Mouse (Mus musculus): Measurements from ENCODE around the gene Snhg11. TPM values are rescaled to one million over a fixed set of nuclear protein-coding genes. Genes with fewer than 3 reads are reported as not detected.

Snhg11 gene
- polyA plus RNA-seq (2015; fragmentation: Nextera tagmentation; extraction: Ambion mirVana), result 1.7 and 2.9 TPM in 2 replicates

- no peak within 1 kb of the TSS for H3K27ac ChIP-seq
- peak within 1 kb of the TSS; percentile 48 for H3K4me2 ChIP-seq
- no peaks in the 10 kb centered on the region for H3K9me3 ChIP-seq
- peaks cover 28% of the 10 kb centered on the region for H3K27me3 ChIP-seq
- ATAC-seq (ENCODE audit: borderline replicate concordance, extremely low read depth, low FRiP score, low TSS enrichment), result no peak
- peak within 1 kb of the TSS; percentile 22 for H3K4me3 ChIP-seq
- no peaks in the 10 kb centered on the region for H3K36me3 ChIP-seq
- 2% methylated on average over 36 of the region's 36 CpGs for WGBS
- H3K4me1 ChIP-seq, result peaks cover 21% of the 10 kb centered on the region
- H3K9ac ChIP-seq, result 0 out of 2 replicates have a peak within 1 kb of the TSS, but pooled peaks have one; percentile 1
Observed at GRCm38 (mm10) chr2:158375443-158376122, at the start of gene Snhg11. TSS of gene Snhg11 (plus strand) at chr2:158375638.

DNA sequence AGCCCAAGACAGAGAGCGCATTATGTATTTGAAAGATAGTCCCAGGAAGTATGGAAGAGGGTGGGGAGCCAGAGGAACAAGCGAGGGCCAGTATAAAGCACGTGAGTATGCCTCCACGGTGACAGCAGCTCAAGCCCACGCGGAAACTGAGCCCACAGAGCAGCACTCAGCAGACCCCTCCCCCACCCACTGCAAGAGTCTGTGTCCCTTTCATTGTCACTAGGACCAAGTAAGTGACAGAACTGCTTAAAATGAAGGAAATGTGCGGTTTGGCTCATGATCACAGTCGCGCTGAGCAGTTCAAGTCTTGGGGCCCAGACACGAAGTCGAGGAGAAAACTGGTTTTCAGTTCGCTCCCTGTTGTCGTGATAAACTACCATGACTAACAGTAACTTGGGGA lies 41.1 kb upstream of the Snhg11 start:
- Histone ChIP-seq H3K9ac (no peak overlapping the region), H3K27me3 (no peaks in the 10 kb centered on the region), H3K9me3 (no peaks in the 10 kb centered on the region), H3K36me3 (no peaks in the 10 kb centered on the region), H3K4me1 (no peaks in the 10 kb centered on the region), H3K4me3 (no peak overlapping the region), H3K4me2 (no peak overlapping the region), H3K27ac (no peak overlapping the region)
- 80% methylated on average over 13 of the region's 13 CpGs for WGBS
- no peak for ATAC-seq (ENCODE audit: borderline replicate concordance, extremely low read depth, low FRiP score, low TSS enrichment)

- 73% methylated on average over 10 of the region's 10 CpGs for WGBS
- H3K9ac ChIP-seq, result no peak overlapping the region
- no peak for ATAC-seq (ENCODE audit: borderline replicate concordance, extremely low read depth, low FRiP score, low TSS enrichment)
- no peak overlapping the region for H3K4me3 ChIP-seq
- no peaks in the 10 kb centered on the region for H3K4me1 ChIP-seq
- H3K4me2 ChIP-seq, result no peak overlapping the region
- H3K27ac ChIP-seq, result no peak overlapping the region
- H3K27me3 ChIP-seq, result peaks cover 5% of the 10 kb centered on the region; the same call in 1 of the 2 replicates
- no peaks in the 10 kb centered on the region for H3K36me3 ChIP-seq
- no peaks in the 10 kb centered on the region for H3K9me3 ChIP-seq
Observed at GRCm38 (mm10) chr2:158337698-158338097, 37.7 kb upstream of the Snhg11 start.

- H3K9me3 ChIP-seq, result no peaks in the 10 kb centered on the region
- ATAC-seq (ENCODE audit: borderline replicate concordance, extremely low read depth, low FRiP score, low TSS enrichment), result no peak
- WGBS, result 33% methylated on average over 11 of the region's 11 CpGs
- no peaks in the 10 kb centered on the region for H3K4me1 ChIP-seq
- no peak overlapping the region for H3K4me3 ChIP-seq
- no peak overlapping the region for H3K4me2 ChIP-seq
- no peaks in the 10 kb centered on the region for H3K36me3 ChIP-seq
- peaks cover 5% of the 10 kb centered on the region; the same call in 1 of the 2 replicates for H3K27me3 ChIP-seq
- no peak overlapping the region for H3K9ac ChIP-seq
- H3K27ac ChIP-seq, result no peak overlapping the region
Observed at GRCm38 (mm10) chr2:158339948-158340564, 35.4 kb upstream of the Snhg11 start.

DNA sequence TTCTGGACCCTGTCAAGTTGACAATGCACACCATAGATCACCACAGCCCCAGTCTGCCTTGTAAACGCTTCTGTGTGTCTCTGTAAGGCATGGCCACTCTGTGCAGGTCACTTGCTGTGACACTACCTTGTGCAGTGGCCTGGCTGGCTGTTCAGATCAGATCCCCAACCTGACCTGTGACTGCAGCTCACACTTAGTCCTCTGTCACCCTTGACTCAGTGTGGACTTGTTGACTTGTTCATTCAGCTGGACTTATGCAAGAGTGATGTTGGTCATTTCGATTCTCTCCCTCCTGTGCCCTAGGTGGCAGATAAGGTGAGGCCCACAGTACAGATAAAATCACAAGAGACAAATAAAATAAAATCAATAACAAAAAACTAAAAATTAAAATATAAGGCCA lies 34.1 kb upstream of the Snhg11 start:
- no peak overlapping the region for H3K4me2 ChIP-seq

GRCm38 (mm10) chr2:158343495-158343894 lies 31.9 kb upstream of the Snhg11 start:
- WGBS, result 91% methylated on average over 5 of the region's 5 CpGs
- H3K27me3 ChIP-seq, result peaks cover 5% of the 10 kb centered on the region; the same call in 1 of the 2 replicates
- H3K9ac ChIP-seq, result no peak overlapping the region

More for the DNA sequence above, 34.1 kb upstream of the Snhg11 start:
- Histone ChIP-seq H3K9me3 (no peaks in the 10 kb centered on the region), H3K36me3 (no peaks in the 10 kb centered on the region), H3K27me3 (peaks cover 5% of the 10 kb centered on the region; the same call in 1 of the 2 replicates), H3K27ac (no peak overlapping the region), H3K4me3 (no peak overlapping the region), H3K4me1 (no peaks in the 10 kb centered on the region), H3K9ac (no peak overlapping the region)
- WGBS, result 61% methylated on average over 2 of the region's 2 CpGs
- no peak for ATAC-seq (ENCODE audit: borderline replicate concordance, extremely low read depth, low FRiP score, low TSS enrichment)

DNA sequence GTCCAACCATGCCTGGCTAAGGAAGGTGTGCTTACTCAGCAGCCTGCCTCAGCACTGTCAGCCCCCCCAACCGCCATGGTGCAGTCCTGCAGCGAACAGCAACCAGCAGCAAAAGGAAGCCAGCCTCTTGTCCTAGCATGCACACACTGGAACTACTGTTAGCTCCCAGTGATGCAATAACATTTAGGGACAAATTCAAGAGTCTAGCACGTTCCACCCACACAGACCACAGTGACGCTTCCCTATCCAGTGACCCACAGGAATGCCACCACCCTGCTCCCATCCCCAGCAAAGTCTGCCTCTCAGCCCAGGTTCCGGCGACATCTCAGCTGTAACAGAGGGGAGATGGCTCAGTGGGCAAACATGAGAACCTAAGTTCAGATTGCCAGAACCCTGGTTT lies 29.0 kb upstream of the Snhg11 start:
- Histone ChIP-seq H3K4me3 (no peak overlapping the region), H3K9me3 (no peaks in the 10 kb centered on the region), H3K27ac (no peak overlapping the region), H3K4me1 (0 out of 2 replicates have a peak, but pooled peaks cover 3% of the 10 kb centered on the region), H3K9ac (no peak overlapping the region), H3K27me3 (no peaks in the 10 kb centered on the region), H3K4me2 (no peak overlapping the region), H3K36me3 (no peaks in the 10 kb centered on the region)
- 64% methylated on average over 6 of the region's 6 CpGs for WGBS
- ATAC-seq (ENCODE audit: borderline replicate concordance, extremely low read depth, low FRiP score, low TSS enrichment), result no peak

More at GRCm38 (mm10) chr2:158343495-158343894, 31.9 kb upstream of the Snhg11 start:
- ATAC-seq (ENCODE audit: borderline replicate concordance, extremely low read depth, low FRiP score, low TSS enrichment), result no peak
- Histone ChIP-seq H3K27ac (no peak overlapping the region), H3K4me3 (no peak overlapping the region), H3K4me2 (no peak overlapping the region), H3K9me3 (no peaks in the 10 kb centered on the region), H3K36me3 (no peaks in the 10 kb centered on the region), H3K4me1 (0 out of 2 replicates have a peak, but pooled peaks cover 3% of the 10 kb centered on the region)

- Histone ChIP-seq H3K36me3 (no peaks in the 10 kb centered on the region), H3K9me3 (no peaks in the 10 kb centered on the region), H3K4me2 (no peak overlapping the region), H3K9ac (no peak overlapping the region), H3K4me3 (no peak overlapping the region), H3K27me3 (no peaks in the 10 kb centered on the region), H3K27ac (no peak overlapping the region), H3K4me1 (0 out of 2 replicates have a peak, but pooled peaks cover 3% of the 10 kb centered on the region)
- ATAC-seq (ENCODE audit: borderline replicate concordance, extremely low read depth, low FRiP score, low TSS enrichment), result peak; percentile 32; the same call in 1 of the 2 replicates
- 0% methylated on average over 6 of the region's 6 CpGs for WGBS
Observed at GRCm38 (mm10) chr2:158347868-158348267, 27.6 kb upstream of the Snhg11 start.

GRCm38 (mm10) chr2:158352801-158353520 lies 22.5 kb upstream of the Snhg11 start:
- Histone ChIP-seq H3K27ac (no peak overlapping the region), H3K36me3 (peaks cover 38% of the 10 kb centered on the region), H3K4me2 (no peak overlapping the region), H3K27me3 (no peaks in the 10 kb centered on the region), H3K9ac (no peak overlapping the region), H3K4me3 (no peak overlapping the region), H3K9me3 (no peaks in the 10 kb centered on the region), H3K4me1 (no peaks in the 10 kb centered on the region)
- ATAC-seq (ENCODE audit: borderline replicate concordance, extremely low read depth, low FRiP score, low TSS enrichment), result no peak
- 51% methylated on average over 3 of the region's 3 CpGs for WGBS

- Histone ChIP-seq H3K27ac (no peak overlapping the region), H3K9ac (no peak overlapping the region), H3K4me2 (no peak overlapping the region), H3K4me3 (no peak overlapping the region), H3K4me1 (peaks cover 13% of the 10 kb centered on the region; the same call in 1 of the 2 replicates), H3K27me3 (no peaks in the 10 kb centered on the region), H3K36me3 (peaks cover 53% of the 10 kb centered on the region), H3K9me3 (no peaks in the 10 kb centered on the region)
- ATAC-seq (ENCODE audit: borderline replicate concordance, extremely low read depth, low FRiP score, low TSS enrichment), result no peak
- WGBS, result 78% methylated on average over 7 of the region's 7 CpGs
Observed at GRCm38 (mm10) chr2:158354348-158355114, 20.9 kb upstream of the Snhg11 start.

DNA sequence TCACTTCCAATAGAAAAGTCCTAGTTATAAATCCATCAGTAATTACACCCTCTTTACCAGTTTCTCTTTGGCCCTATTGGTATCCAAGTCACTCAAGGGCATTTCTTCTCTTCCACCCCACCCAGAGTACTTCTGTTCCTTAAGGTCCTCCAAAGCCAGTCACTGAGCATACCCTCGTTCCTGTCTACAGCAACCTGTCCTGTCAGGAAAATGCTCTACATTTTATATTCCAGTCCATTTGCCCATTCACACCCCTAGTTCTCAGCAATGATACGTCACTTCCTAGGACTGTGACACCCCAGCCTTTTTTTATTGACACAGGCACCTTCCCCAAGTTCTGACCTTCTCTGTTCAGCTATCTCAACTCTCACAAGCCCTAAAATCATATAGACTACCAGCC lies 20.2 kb upstream of the Snhg11 start:
- Histone ChIP-seq H3K4me2 (no peak overlapping the region), H3K4me1 (peaks cover 20% of the 10 kb centered on the region), H3K36me3 (peaks cover 59% of the 10 kb centered on the region), H3K4me3 (no peak overlapping the region), H3K9me3 (no peaks in the 10 kb centered on the region), H3K9ac (no peak overlapping the region), H3K27ac (no peak overlapping the region), H3K27me3 (no peaks in the 10 kb centered on the region)
- 82% methylated on average over 2 of the region's 2 CpGs for WGBS
- no peak for ATAC-seq (ENCODE audit: borderline replicate concordance, extremely low read depth, low FRiP score, low TSS enrichment)
